20 mouse cellular contexts compared by ENCODE assay signal in genomic region chr10:93213339-93213738, GRCm38 (mm10). TPM values are rescaled to one million over a fixed set of nuclear protein-coding genes. Genes with fewer than 3 reads are reported as not detected.
A peak's percentile ranks its signal among the peaks of the same experiment; 100 is the strongest.
DNase-seq lines count a peak whose midpoint lies in the region; ATAC-seq lines count a peak whose summit lies in the region.
"Had no signal": no experiment of that assay in that cellular context is flagged by ENCODE, and none has a peak within 500 bp of the region (broad histone marks: within the 10 kb centered on the region; RNA-seq: fewer than 3 reads in every experiment).

No protein-coding gene starts in this region.

- no peaks in the 10 kb centered on the region for H3K9me3 ChIP-seq in kidney, embryonic 15.5 days (replicated peaks)
- H3K9me3 ChIP-seq: limb, embryonic 15.5 days; lung, embryonic 15.5 days had no signal

- H3K4me3 ChIP-seq in kidney, embryonic 15.5 days (replicated peaks) = no peak overlapping the region
- H3K4me3 ChIP-seq: erythroblast, embryonic 14.5 days; limb, embryonic 15.5 days; lung, embryonic 15.5 days; midbrain, embryonic 12.5 days; myocyte had no signal

- H3K4me1 ChIP-seq in kidney, embryonic 15.5 days = peaks cover 17% of the 10 kb centered on the region
- H3K4me1 ChIP-seq: midbrain, embryonic 12.5 days had no signal

- H3K27ac ChIP-seq in kidney, embryonic 15.5 days = 0 out of 2 replicates have a peak overlapping the region, but pooled peaks have one; percentile 72
- H3K27ac ChIP-seq: limb, embryonic 15.5 days; lung, embryonic 15.5 days; midbrain, embryonic 12.5 days had no signal

- 83% methylated on average over 7 of the region's 7 CpGs for WGBS in kidney, embryonic 15.5 days

- H3K4me2 ChIP-seq in kidney, embryonic 15.5 days = no peak overlapping the region
- H3K4me2 ChIP-seq: limb, embryonic 15.5 days; lung, embryonic 15.5 days; midbrain, embryonic 12.5 days had no signal

- no peak for ATAC-seq in kidney, embryonic 15.5 days (replicated peaks; ENCODE audit: low FRiP score)
- ATAC-seq in megakaryocyte progenitor cell, adult 5-6 weeks (replicated peaks; ENCODE audit: poor library complexity) = peak; percentile 29; the same call in 1 of the 2 replicates
- ATAC-seq: forebrain, embryonic 14.5 days; Patski had no signal

- no peak for DNase-seq in kidney, postnatal 36 days
- peak; percentile 37 to 58 for DNase-seq in urinary bladder, adult 18-20 months (ENCODE audit: low spot score in 2 of 2)
- DNase-seq in urinary bladder, postnatal 10 days (ENCODE audit: low spot score) = no peak
- peak; percentile 25 for DNase-seq in ZHBTc4 (ENCODE audit: low read depth, low spot score)
- no peak for DNase-seq in B cell, adult 2 months
- DNase-seq in frontal cortex, postnatal 14 days (ENCODE audit: low spot score in 2 of 2) = no peak
- DNase-seq: cerebellum, adult 8-10 months; kidney, adult 18-20 months; lung, postnatal 4 days; thymus, postnatal 36 days had no signal

- H3K36me3 ChIP-seq in kidney, embryonic 15.5 days = peaks cover 54% of the 10 kb centered on the region

- no peaks in the 10 kb centered on the region for H3K27me3 ChIP-seq in kidney, embryonic 15.5 days
- H3K27me3 ChIP-seq: CH12.LX; limb, embryonic 15.5 days; lung, embryonic 15.5 days; midbrain, embryonic 12.5 days; Patski had no signal

- H3K9ac ChIP-seq in kidney, embryonic 15.5 days = no peak overlapping the region
- H3K9ac ChIP-seq: limb, embryonic 15.5 days; lung, embryonic 15.5 days; midbrain, embryonic 12.5 days had no signal

RNA-seq across cellular contexts. Expression of gene Cdk17, which starts 52.7 kb away (rescaled TPM):
- polyA plus RNA-seq in kidney, embryonic 15.5 days (2015; fragmentation: Nextera tagmentation; extraction: Ambion mirVana) = 16.7 and 17.2 TPM in 2 replicates
- total RNA-seq in megakaryocyte progenitor cell, adult 5-6 weeks (2015) = 36.8 and 43.6 TPM in 2 replicates
- 37.6 and 44.9 TPM in 2 replicates for total RNA-seq in megakaryocyte progenitor cell, adult 5-6 weeks (2017)

Comparison
In these comparisons a context has a peak if more than half of its experiments do, and no peak if none do; other contexts are left out.
1. DNase-seq: peak in urinary bladder, adult 18-20 months (2 of 2) and ZHBTc4 (single experiment); none in kidney, postnatal 36 days (0 of 2), urinary bladder, postnatal 10 days (single experiment), B cell, adult 2 months (0 of 2) and frontal cortex, postnatal 14 days (0 of 2).